Comparison of ENCODE assay signal across 17 mouse cellular contexts in genomic region chr8:82383346-82383745, GRCm38 (mm10). TPM values are rescaled to one million over a fixed set of nuclear protein-coding genes. Genes with fewer than 3 reads are reported as not detected.
DNase-seq lines count a peak whose midpoint lies in the region; ATAC-seq and TF ChIP-seq lines count a peak whose summit lies in the region.
"Had no signal": no experiment of that assay in that cellular context is flagged by ENCODE, and none has a peak within 500 bp of the region (broad histone marks: within the 10 kb centered on the region; RNA-seq: fewer than 3 reads in every experiment).

No protein-coding gene starts in this region.

- intact Hi-C loops in left cerebral cortex, postnatal 25 days (cut with DNase I): no loop called here

- H3K4me3 ChIP-seq in lung, embryonic 14.5 days (ENCODE audit: low read depth, low read length): no peak overlapping the region
- no peak overlapping the region for H3K4me3 ChIP-seq in bone marrow macrophage, adult 2 months (ENCODE audit: insufficient read depth, low read length)
- no peak overlapping the region for H3K4me3 ChIP-seq in macrophage (ENCODE audit: inconsistent target)
- no peak overlapping the region for H3K4me3 ChIP-seq in neural tube, embryonic 15.5 days (replicated peaks)
- H3K4me3 ChIP-seq: embryonic facial prominence, embryonic 13.5 days; forebrain, embryonic 13.5 days; heart, adult 2 months; kidney, embryonic 15.5 days; liver, embryonic 15.5 days; neural tube, embryonic 13.5 days had no signal

- H3K27ac ChIP-seq in lung, embryonic 14.5 days (ENCODE audit: low read depth): no peak overlapping the region
- peak overlapping the region; percentile 76 for H3K27ac ChIP-seq in bone marrow macrophage, adult 2 months (ENCODE audit: insufficient read depth, low read depth, low read length)
- H3K27ac ChIP-seq in macrophage: peak overlapping the region; percentile 88
- H3K27ac ChIP-seq in neural tube, embryonic 15.5 days (replicated peaks): no peak overlapping the region
- H3K27ac ChIP-seq: embryonic facial prominence, embryonic 13.5 days; forebrain, embryonic 13.5 days; heart, adult 2 months; hindbrain, postnatal 0 days; kidney, embryonic 15.5 days; liver, embryonic 15.5 days; neural tube, embryonic 13.5 days had no signal

- no peak for ATAC-seq in lung, embryonic 14.5 days (ENCODE audit: insufficient read depth)
- no peak for ATAC-seq in neural tube, embryonic 15.5 days (ENCODE audit: low FRiP score)
- ATAC-seq: forebrain, embryonic 13.5 days; hindbrain, postnatal 0 days had no signal

- H3K36me3 ChIP-seq in lung, embryonic 14.5 days (ENCODE audit: insufficient read depth): no peaks in the 10 kb centered on the region
- peaks cover 13% of the 10 kb centered on the region; the same call in 1 of the 2 replicates for H3K36me3 ChIP-seq in macrophage (ENCODE audit: inconsistent target)
- H3K36me3 ChIP-seq in neural tube, embryonic 15.5 days: no peaks in the 10 kb centered on the region
- H3K36me3 ChIP-seq: embryonic facial prominence, embryonic 13.5 days; kidney, embryonic 15.5 days; liver, embryonic 15.5 days; neural tube, embryonic 13.5 days had no signal

- no peak overlapping the region for H3K4me2 ChIP-seq in lung, embryonic 14.5 days
- H3K4me2 ChIP-seq in neural tube, embryonic 15.5 days: no peak overlapping the region
- H3K4me2 ChIP-seq: embryonic facial prominence, embryonic 13.5 days; forebrain, embryonic 13.5 days; kidney, embryonic 15.5 days; liver, embryonic 15.5 days; neural tube, embryonic 13.5 days had no signal

- DNase-seq in lung, embryonic 14.5 days: peak; percentile 13
- DNase-seq in lung, postnatal 10 days: no peak
- DNase-seq in urinary bladder, postnatal 14 days (ENCODE audit: low spot score): no peak
- no peak for DNase-seq in left cerebral cortex, postnatal 25 days (ENCODE audit: low spot score in 2 of 2)
- DNase-seq: cerebellum, postnatal 10 days; midbrain, embryonic 14.5 days; retina, postnatal 1 day had no signal

- no peak for TF ChIP-seq CTCF in lung, embryonic 14.5 days (IDR thresholded peaks at IDR 0.05; ENCODE audit: low read depth)
- no peak for TF ChIP-seq CTCF in bone marrow macrophage, adult 2 months (IDR thresholded peaks at IDR 0.05; ENCODE audit: low read depth, low read length)

- no peak overlapping the region for H3K9ac ChIP-seq in lung, embryonic 14.5 days
- no peak overlapping the region for H3K9ac ChIP-seq in neural tube, embryonic 15.5 days (replicated peaks)
- H3K9ac ChIP-seq: embryonic facial prominence, embryonic 13.5 days; forebrain, embryonic 13.5 days; kidney, embryonic 15.5 days; liver, embryonic 15.5 days; neural tube, embryonic 13.5 days had no signal

- H3K79me2 ChIP-seq in macrophage (ENCODE audit: inconsistent target): peaks cover 77% of the 10 kb centered on the region

- WGBS in lung, embryonic 14.5 days: 79% methylated on average over 3 of the region's 3 CpGs
- WGBS in macrophage (ENCODE audit: missing documents): 5% methylated on average over 3 of the region's 3 CpGs
- WGBS in neural tube, embryonic 15.5 days: 84% methylated on average over 3 of the region's 3 CpGs

- peaks cover 3% of the 10 kb centered on the region; the same call in 1 of the 2 replicates for H3K4me1 ChIP-seq in lung, embryonic 14.5 days (ENCODE audit: insufficient read depth)
- peaks cover 16% of the 10 kb centered on the region for H3K4me1 ChIP-seq in bone marrow macrophage, adult 2 months (ENCODE audit: control insufficient read depth, insufficient read depth, low read length)
- peaks cover 4% of the 10 kb centered on the region; the same call in 1 of the 2 replicates for H3K4me1 ChIP-seq in neural tube, embryonic 15.5 days
- H3K4me1 ChIP-seq: embryonic facial prominence, embryonic 13.5 days; kidney, embryonic 15.5 days had no signal

- H3K9me3 ChIP-seq in lung, embryonic 14.5 days (ENCODE audit: low read depth, low read length): no peaks in the 10 kb centered on the region
- H3K9me3 ChIP-seq in neural tube, embryonic 15.5 days (replicated peaks): no peaks in the 10 kb centered on the region
- H3K9me3 ChIP-seq: embryonic facial prominence, embryonic 13.5 days; forebrain, embryonic 13.5 days; kidney, embryonic 15.5 days; liver, embryonic 15.5 days; neural tube, embryonic 13.5 days had no signal

- no peaks in the 10 kb centered on the region for H3K27me3 ChIP-seq in lung, embryonic 14.5 days (ENCODE audit: insufficient read depth, low read length)
- no peaks in the 10 kb centered on the region for H3K27me3 ChIP-seq in neural tube, embryonic 15.5 days (replicated peaks)
- H3K27me3 ChIP-seq: embryonic facial prominence, embryonic 13.5 days; forebrain, embryonic 13.5 days; kidney, embryonic 15.5 days; liver, embryonic 15.5 days; neural tube, embryonic 13.5 days had no signal

- no peak for TF ChIP-seq POLR2A in bone marrow macrophage, adult 2 months (IDR thresholded peaks at IDR 0.05; ENCODE audit: borderline replicate concordance, low read depth, low read length)

RNA-seq across cellular contexts. Expression of gene Il15, which starts 19.7 kb away (rescaled TPM):
- 10.3 and 12.8 TPM in 2 replicates for polyA plus RNA-seq in lung, embryonic 14.5 days (2014; fragmentation: Nextera tagmentation; extraction: Ambion mirVana)
- polyA plus RNA-seq in bone marrow macrophage, adult 2 months (2012; ENCODE audit: insufficient read depth, insufficient read length, missing spikeins): 62.8 and 71.2 TPM in 2 replicates
- 1,000 to 10,000 TPM in 1 of 26 experiments, 100 to 1,000 TPM in 21, 10 to 100 TPM in 4; 56.7 to 1,055 (median 169) TPM for total RNA-seq in macrophage (2018; cell fraction: chromatin; rRNA removed)
- 100 to 1,000 TPM in 11 of 26 experiments, 10 to 100 TPM in 15; 38.9 to 344 (median 95.8) TPM for total RNA-seq in macrophage (2018; cell fraction: cytosol; rRNA removed)
- 1,000 to 10,000 TPM in 1 of 26 experiments, 100 to 1,000 TPM in 21, 10 to 100 TPM in 4; 54.7 to 1,190 (median 183) TPM for total RNA-seq in macrophage (2018; cell fraction: nucleus; rRNA removed)
- 27.2 to 76.9 TPM (median 28.5 TPM) in 3 replicates for polyA plus RNA-seq in macrophage (2018)
- 1.5 and 4.1 TPM in 2 replicates for polyA plus RNA-seq in neural tube, embryonic 15.5 days (2015; fragmentation: Nextera tagmentation; extraction: Ambion mirVana)
- total RNA-seq in left cerebral cortex, postnatal 25 days (2021): 1 to 10 TPM in 1 of 2 experiments, under 1 TPM in 1; 0.76 to 1.2 TPM

Comparison
In these comparisons a context has a peak if more than half of its experiments do, and no peak if none do; other contexts are left out.
1. H3K27ac ChIP-seq: peak in bone marrow macrophage, adult 2 months (single experiment) and macrophage (single experiment); none in lung, embryonic 14.5 days (single experiment) and neural tube, embryonic 15.5 days (single experiment).